Mouse (Mus musculus) intestine, embryonic 15.5 days (tissue): ENCODE measurements around the gene Gstk1. TPM values are rescaled to one million over a fixed set of nuclear protein-coding genes. Genes with fewer than 3 reads are reported as not detected.

Source experiments
- ATAC-seq: fragments of 200-750 bp; cut with Nextera tagmentation; 2 replicates; pipeline ENCODE4 v1.8.0; 2017; ENCODE audit warnings: moderate TSS enrichment, moderate library complexity
- H3K27ac ChIP-seq: fragments of 300-500 bp; sonication (generic); 2 replicates; pipeline ENCODE4 v1.5.1; 2015; ENCODE audit warnings: mild to moderate bottlenecking, inconsistent platforms
- H3K27me3 ChIP-seq: fragments of 300-500 bp; sonication (generic); replicated peaks from 2 replicates; pipeline ENCODE4 v1.6.1; 2015; ENCODE audit warnings: inconsistent platforms
- H3K36me3 ChIP-seq: fragments of 300-500 bp; sonication (generic); 2 replicates; pipeline ENCODE4 v1.6.1; 2015; ENCODE audit warnings: inconsistent platforms
- H3K4me1 ChIP-seq: fragments of 300-500 bp; sonication (generic); replicated peaks from 2 replicates; pipeline ENCODE4 v1.6.1; 2015; ENCODE audit warnings: inconsistent platforms
- H3K4me2 ChIP-seq: fragments of 300-500 bp; sonication (generic); replicated peaks from 2 replicates; pipeline ENCODE4 v1.6.1; 2015; ENCODE audit warnings: mild to moderate bottlenecking, inconsistent platforms
- H3K4me3 ChIP-seq: fragments of 300-500 bp; sonication (generic); replicated peaks from 2 replicates; pipeline ENCODE4 v1.5.1; 2015; ENCODE audit warnings: inconsistent platforms
- H3K9ac ChIP-seq: fragments of 300-500 bp; sonication (generic); 2 replicates; pipeline ENCODE4 v1.6.1; 2015; ENCODE audit warnings: inconsistent platforms
- H3K9me3 ChIP-seq: fragments of 300-500 bp; sonication (generic); 2 replicates; pipeline ENCODE4 v1.6.1; 2016; ENCODE audit warnings: inconsistent platforms
- WGBS: fragments of 180-500 bp; shearing (Covaris S2); methylation state at CpG from one replicate; pipeline ENCODE4 v1.1.7; 2015; 5-methylcytosine and 5-hydroxymethylcytosine counted together
- polyA plus RNA-seq: library from polyadenylated mRNA; unstranded; fragments of >200 nt; fragmentation: Nextera tagmentation; extraction: Ambion mirVana; gene quantifications from 2 replicates; pipeline ENCODE4 v1.2.1, GENCODE M21; 2015

Gstk1 gene
- polyA plus RNA-seq, 1 experiment from 2014 or later = 24.0 TPM

DNA sequence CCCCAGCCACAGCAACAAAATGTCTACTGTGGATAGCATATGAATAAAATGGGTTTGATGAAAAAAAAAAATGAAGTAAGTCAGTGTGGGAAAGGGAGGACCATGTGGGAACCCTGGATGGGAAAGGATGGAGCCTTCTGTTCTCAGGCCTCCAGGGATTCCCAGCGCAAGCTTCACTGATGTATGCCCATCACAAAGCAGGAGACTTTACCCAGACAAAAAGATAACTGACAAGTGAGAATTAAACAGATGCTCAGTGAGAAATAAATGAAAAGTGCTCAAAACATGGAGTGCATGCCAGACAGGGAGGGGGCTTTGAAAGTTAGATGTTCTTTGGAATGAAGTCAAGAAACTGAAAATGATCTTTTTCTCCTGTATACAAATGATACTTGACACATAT lies 2.2 kb downstream of the Gstk1 start:
- ATAC-seq = no peak
- Histone ChIP-seq H3K4me2 (no peak overlapping the region), H3K4me1 (peaks cover 15% of the 10 kb centered on the region; the same call in 1 of the 2 replicates), H3K9me3 (no peaks in the 10 kb centered on the region), H3K36me3 (no peaks in the 10 kb centered on the region), H3K27ac (no peak overlapping the region), H3K27me3 (no peaks in the 10 kb centered on the region), H3K9ac (no peak overlapping the region), H3K4me3 (no peak overlapping the region)
- 89% methylated on average over 1 of the region's 1 CpGs for WGBS

- Histone ChIP-seq H3K4me3 (no peak overlapping the region), H3K9ac (no peak overlapping the region), H3K4me2 (no peak overlapping the region), H3K36me3 (no peaks in the 10 kb centered on the region), H3K9me3 (no peaks in the 10 kb centered on the region), H3K4me1 (0 out of 2 replicates have a peak, but pooled peaks cover 8% of the 10 kb centered on the region), H3K27me3 (no peaks in the 10 kb centered on the region), H3K27ac (no peak overlapping the region)
- ATAC-seq = no peak
- WGBS = 82% methylated on average over 4 of the region's 4 CpGs
Measured at GRCm38 (mm10) chr6:42251791-42252190, 6.1 kb downstream of the Gstk1 start.

DNA sequence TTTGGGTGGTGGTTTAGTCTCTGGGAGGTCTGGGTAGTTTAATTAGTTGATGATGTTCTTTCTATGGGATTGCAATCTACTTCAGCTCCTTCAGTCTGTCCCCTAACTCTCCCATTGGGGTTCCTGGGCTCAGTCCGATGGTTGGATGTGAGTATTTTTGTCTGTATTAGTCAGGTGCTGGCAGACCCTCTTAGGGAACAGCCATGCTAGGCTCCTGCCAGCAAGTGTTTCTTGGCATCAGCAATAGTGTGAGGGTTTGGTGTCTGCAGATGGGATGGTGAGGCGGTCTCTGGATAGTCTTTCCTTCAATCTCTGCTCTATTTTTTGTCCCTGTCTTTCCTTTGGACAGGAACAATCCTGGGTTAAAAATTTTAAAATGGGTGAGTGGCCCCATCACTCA lies 7.4 kb downstream of the Gstk1 start:
- H3K27ac ChIP-seq = no peak overlapping the region
- H3K4me2 ChIP-seq = no peak overlapping the region
- H3K36me3 ChIP-seq = no peaks in the 10 kb centered on the region
- WGBS = 88% methylated on average over 2 of the region's 2 CpGs
- no peak overlapping the region for H3K4me3 ChIP-seq
- ATAC-seq = no peak
- no peaks in the 10 kb centered on the region for H3K27me3 ChIP-seq
- H3K4me1 ChIP-seq = peaks cover 8% of the 10 kb centered on the region; the same call in 1 of the 2 replicates
- H3K9ac ChIP-seq = no peak overlapping the region
- H3K9me3 ChIP-seq = no peaks in the 10 kb centered on the region

- no peak overlapping the region for H3K9ac ChIP-seq
- no peak overlapping the region for H3K27ac ChIP-seq
- H3K27me3 ChIP-seq = no peaks in the 10 kb centered on the region
- H3K9me3 ChIP-seq = no peaks in the 10 kb centered on the region
- no peak overlapping the region for H3K4me3 ChIP-seq
- ATAC-seq = peak; percentile 57
- no peaks in the 10 kb centered on the region for H3K36me3 ChIP-seq
- WGBS = 10% methylated on average over 11 of the region's 11 CpGs
- H3K4me2 ChIP-seq = no peak overlapping the region
- no peaks in the 10 kb centered on the region; the same call in 1 of the 2 replicates for H3K4me1 ChIP-seq
Measured at GRCm38 (mm10) chr6:42257303-42257863, 11.6 kb downstream of the Gstk1 start.

DNA sequence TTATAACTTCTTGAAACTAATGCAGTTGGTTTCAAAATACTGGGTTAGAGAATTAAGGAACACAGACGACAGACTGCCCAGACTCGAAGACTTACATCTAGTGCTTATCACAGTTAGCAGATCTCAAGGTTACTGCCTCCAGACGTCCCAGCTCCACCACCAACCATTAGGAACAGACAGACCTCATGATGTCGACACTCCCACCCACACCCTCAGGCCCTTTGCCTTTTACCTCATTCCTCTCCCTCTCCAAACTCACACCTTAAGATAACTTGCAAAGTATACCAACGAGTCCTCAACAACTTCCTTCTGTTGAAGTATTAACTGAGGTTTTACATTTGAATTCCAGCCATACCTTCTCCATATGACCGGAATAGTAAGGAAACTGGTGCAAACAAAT lies 14.7 kb downstream of the Gstk1 start:
- WGBS = 38% methylated on average over 6 of the region's 6 CpGs
- ATAC-seq = no peak
- H3K9ac ChIP-seq = no peak overlapping the region
- H3K36me3 ChIP-seq = no peaks in the 10 kb centered on the region
- H3K4me1 ChIP-seq = no peaks in the 10 kb centered on the region; the same call in 1 of the 2 replicates
- no peak overlapping the region for H3K4me2 ChIP-seq
- no peaks in the 10 kb centered on the region for H3K9me3 ChIP-seq
- no peak overlapping the region for H3K4me3 ChIP-seq
- no peaks in the 10 kb centered on the region for H3K27me3 ChIP-seq
- H3K27ac ChIP-seq = no peak overlapping the region

DNA sequence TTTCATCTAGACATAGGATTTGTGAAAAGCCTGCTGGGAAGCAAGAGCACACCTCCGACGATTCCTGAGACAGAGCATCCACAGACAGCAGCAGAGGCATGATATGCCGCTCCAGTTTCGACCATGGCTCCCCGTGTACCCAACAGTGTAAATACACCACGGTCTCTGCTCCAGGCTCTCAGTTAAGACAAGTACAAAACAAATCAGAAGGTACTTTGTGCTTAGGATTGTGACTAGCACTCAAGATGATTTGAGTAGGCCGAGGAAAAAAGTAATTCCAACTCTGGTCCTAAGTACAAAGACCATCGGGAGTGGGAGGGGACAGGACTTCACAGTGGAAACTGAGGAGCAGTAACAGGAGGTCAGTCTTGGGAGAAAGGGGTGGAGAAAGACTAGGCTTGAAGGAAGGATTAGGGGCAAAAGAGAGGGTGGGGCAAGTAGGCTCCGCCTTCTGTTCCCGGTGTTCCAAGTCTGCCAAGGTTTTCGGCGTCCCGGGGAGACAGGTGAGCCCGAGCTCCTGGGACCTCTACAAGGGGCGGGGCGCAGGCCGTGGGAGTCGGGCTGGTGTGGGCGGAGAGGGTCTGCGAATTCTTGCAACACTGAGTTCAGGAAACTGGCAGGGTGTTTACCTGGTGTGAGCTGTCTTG lies 15.9 kb downstream of the Gstk1 start, which contains the start of gene Tmem139:
Gene Tmem139 (plus strand): TSS at position 447 of the 647 bp plus-strand sequence.
- Histone ChIP-seq H3K4me1 (peaks cover 2% of the 10 kb centered on the region; the same call in 1 of the 2 replicates), H3K27ac (peak within 1 kb of the TSS; percentile 77), H3K4me3 (peak within 1 kb of the TSS; percentile 26), H3K9me3 (no peaks in the 10 kb centered on the region), H3K27me3 (no peaks in the 10 kb centered on the region), H3K9ac (0 out of 2 replicates have a peak within 1 kb of the TSS, but pooled peaks have one; percentile 20), H3K4me2 (peak within 1 kb of the TSS; percentile 51), H3K36me3 (no peaks in the 10 kb centered on the region)
- ATAC-seq = peak; percentile 42
- WGBS = 11% methylated on average over 20 of the region's 20 CpGs

DNA sequence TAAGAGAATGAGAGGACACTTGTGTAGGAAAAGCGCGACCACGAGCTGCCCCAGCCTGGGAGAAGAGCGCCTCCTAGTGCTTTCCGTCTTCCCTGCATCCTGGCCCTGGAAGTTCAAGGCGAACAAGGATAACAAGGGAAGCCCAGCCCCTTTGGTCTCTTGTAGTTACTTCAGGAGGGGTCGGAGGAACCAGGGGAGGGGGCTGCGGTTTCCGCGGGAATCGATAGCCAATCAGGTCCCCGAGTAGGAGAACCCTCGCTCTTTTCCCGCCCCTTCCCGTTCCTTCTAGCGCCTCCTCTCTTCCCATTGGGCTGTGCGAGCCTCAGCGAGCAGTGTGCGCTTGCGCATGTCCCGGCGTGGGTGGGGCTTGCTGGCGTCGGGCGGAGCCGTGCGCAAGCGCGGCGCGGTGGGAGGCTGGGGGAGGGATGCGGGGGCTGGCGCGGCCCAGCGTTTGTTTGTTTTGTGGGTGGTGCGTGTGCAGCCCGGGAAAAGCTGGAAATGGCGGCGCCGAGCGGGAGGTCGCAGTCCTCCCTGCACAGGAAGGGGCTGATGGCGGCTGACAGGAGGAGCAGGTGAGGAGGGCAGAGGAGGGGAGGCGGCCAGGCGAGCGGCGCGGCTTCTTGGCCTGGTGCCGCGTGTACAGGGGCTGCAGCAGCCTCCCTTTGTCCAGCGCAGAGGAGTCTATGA lies 19.0 kb downstream of the Gstk1 start, which contains the start of gene Casp2:
Gene Casp2 (plus strand): TSS at position 360 of the 687 bp plus-strand sequence.
- peaks cover 5% of the 10 kb centered on the region; the same call in 1 of the 2 replicates for H3K4me1 ChIP-seq

DNA sequence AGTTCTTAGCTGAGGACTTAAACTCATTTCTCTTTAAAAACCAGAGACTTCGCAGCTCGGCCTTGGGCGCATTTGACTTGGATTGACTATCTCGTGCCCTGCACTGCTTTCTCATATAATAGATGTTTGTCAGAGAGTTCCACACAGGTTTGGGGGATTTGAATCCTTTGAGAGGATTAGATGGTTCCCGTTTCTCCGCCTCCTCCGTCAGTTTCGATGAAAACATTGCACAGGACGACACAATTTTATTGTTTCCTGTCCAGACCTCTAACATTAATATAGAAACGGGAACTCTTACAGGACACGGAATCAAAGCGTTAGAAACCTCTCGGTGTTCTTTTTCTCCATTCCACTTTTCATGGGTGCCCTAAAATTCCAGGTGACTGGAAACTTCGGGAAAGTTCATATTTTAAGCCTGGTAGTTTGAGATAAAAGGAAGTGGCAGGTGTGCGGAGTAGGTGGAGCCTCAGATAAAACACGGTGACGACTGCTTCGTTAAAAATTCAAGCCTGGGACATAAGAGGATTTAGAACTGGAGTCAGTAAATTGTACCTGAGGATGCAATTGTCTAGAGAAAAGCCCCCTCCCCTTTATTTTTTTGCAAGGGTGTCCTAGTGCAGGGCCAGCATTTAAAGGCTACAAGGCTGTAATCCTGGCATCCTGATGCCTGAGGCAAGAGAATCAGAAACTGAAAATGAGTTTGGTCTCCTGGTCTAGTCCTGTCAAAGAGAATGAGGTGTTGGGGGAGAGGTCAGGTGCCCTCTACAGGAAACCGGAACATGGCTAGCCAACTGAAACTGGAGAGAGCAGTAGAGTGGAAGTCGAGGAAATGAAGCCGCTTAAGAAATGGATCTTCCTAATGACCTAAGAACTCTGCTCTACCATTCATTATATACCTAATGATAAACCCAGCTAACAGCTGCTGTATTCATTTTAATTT lies 19.9 kb downstream of the Gstk1 start:
- no peaks in the 10 kb centered on the region for H3K27me3 ChIP-seq
- peak overlapping the region; percentile 88 for H3K27ac ChIP-seq
- WGBS = under 1% methylated on average over 21 of the region's 21 CpGs
- ATAC-seq = no peak
- H3K9me3 ChIP-seq = no peaks in the 10 kb centered on the region
- H3K36me3 ChIP-seq = peaks cover 11% of the 10 kb centered on the region
- H3K4me2 ChIP-seq = peak overlapping the region; percentile 69
- H3K4me1 ChIP-seq = peaks cover 5% of the 10 kb centered on the region; the same call in 1 of the 2 replicates
- peak overlapping the region; percentile 66 for H3K4me3 ChIP-seq
- H3K9ac ChIP-seq = peak overlapping the region; percentile 85

More for the DNA sequence above, 19.0 kb downstream of the Gstk1 start, which contains the start of gene Casp2:
- peak; percentile 97 for ATAC-seq
- Histone ChIP-seq H3K36me3 (peaks cover 11% of the 10 kb centered on the region), H3K4me3 (peak within 1 kb of the TSS; percentile 66), H3K27ac (peak within 1 kb of the TSS; percentile 88), H3K9me3 (no peaks in the 10 kb centered on the region), H3K9ac (peak within 1 kb of the TSS; percentile 85), H3K4me2 (peak within 1 kb of the TSS; percentile 69), H3K27me3 (no peaks in the 10 kb centered on the region)
- WGBS = under 1% methylated on average over 49 of the region's 51 CpGs

DNA sequence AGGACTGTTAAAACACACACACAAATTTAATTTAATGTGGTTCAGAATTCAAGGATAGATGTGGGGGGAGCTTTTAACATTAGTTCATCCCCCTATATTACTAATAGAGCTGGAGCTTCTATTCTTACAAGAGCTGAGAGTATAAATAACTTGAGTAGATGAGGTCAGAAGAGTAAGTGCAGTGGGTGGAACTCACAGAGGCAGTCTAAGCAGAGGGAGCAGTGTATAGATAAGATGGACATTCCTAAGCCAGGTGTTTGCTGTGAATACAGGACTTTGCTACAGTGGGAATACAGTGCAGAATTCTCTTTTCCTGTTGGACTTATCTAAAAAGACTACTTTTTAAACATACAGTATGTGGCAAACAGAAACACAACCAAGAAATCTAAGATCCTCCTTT lies 25.1 kb downstream of the Gstk1 start:
- no peak overlapping the region for H3K9ac ChIP-seq
- no peak for ATAC-seq
- H3K4me1 ChIP-seq = peaks cover 5% of the 10 kb centered on the region; the same call in 1 of the 2 replicates
- H3K36me3 ChIP-seq = peaks cover 29% of the 10 kb centered on the region
- no peak overlapping the region for H3K27ac ChIP-seq
- no peak overlapping the region for H3K4me2 ChIP-seq
- no peaks in the 10 kb centered on the region for H3K27me3 ChIP-seq
- no peak overlapping the region for H3K4me3 ChIP-seq
- no peaks in the 10 kb centered on the region for H3K9me3 ChIP-seq

- Histone ChIP-seq H3K27ac (no peak overlapping the region), H3K27me3 (no peaks in the 10 kb centered on the region), H3K9me3 (no peaks in the 10 kb centered on the region), H3K4me3 (no peak overlapping the region), H3K4me2 (no peak overlapping the region), H3K36me3 (peaks cover 49% of the 10 kb centered on the region), H3K4me1 (no peaks in the 10 kb centered on the region), H3K9ac (no peak overlapping the region)
- 67% methylated on average over 2 of the region's 2 CpGs for WGBS
- ATAC-seq = no peak
Measured at GRCm38 (mm10) chr6:42276151-42276550, 30.4 kb downstream of the Gstk1 start.

DNA sequence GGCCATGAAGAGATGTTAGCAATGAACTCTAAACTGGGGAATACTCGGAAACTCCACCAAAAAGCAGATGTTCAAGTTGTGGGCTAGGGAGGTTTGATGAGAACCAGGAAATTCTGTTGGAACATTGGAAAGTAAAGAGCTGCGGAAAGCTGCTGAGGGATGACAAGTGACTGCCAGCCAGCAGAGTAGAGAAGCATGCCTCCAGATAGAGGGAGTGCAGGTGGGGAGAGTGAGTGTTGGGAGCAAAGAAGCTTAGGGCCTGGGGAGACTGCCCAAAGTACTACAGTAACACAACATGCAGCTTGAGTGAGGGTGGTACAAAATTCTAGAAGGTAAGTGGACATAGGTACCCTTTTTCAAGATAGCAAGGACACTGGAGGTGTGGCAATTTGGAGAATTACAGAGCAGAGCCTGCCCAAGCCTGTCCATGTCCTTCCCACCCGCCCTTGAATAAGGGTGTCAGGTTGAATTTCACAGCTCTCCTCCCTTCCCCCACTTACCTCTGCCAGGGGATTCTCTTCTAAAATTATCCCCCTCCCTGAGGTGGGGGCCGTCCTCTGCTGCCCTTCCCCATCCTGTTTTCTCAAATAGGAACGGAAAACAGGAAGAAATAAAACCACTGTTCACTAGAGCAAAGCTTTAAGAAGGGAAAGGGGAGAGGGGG lies 37.3 kb downstream of the Gstk1 start:
- Histone ChIP-seq H3K9me3 (no peaks in the 10 kb centered on the region), H3K36me3 (peaks cover 21% of the 10 kb centered on the region), H3K27ac (no peak overlapping the region), H3K4me1 (no peaks in the 10 kb centered on the region), H3K9ac (no peak overlapping the region), H3K4me2 (no peak overlapping the region), H3K4me3 (no peak overlapping the region), H3K27me3 (no peaks in the 10 kb centered on the region)
- ATAC-seq = no peak
- 83% methylated on average over 5 of the region's 5 CpGs for WGBS
